Mouse (Mus musculus): Measurements from ENCODE around the gene Dis3l.
"Not testable (repeated sequence)": the region's sequence is repeated elsewhere in the genome, so short reads cannot be mapped to it uniquely, and the experiment has no call there.

Gene Dis3l

DNA sequence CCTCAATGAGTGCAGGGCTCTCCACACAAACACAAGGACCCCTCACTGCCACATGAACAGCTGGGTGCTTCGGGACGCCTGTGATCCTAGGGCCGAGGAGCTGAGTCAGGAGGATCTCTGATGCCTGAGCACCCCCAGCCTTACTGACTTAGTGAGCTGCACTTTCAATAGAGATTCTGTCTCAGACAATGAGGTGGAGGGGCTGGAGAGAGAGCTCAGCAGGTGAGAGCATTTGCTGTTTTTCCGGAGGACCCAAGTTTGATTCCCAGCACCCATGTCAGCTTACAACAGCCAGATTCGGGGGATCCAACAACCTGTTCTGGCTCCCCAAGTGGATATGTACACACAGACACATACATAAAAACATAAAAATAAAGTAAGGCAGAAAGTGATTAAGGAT lies 24.1 kb downstream of the Dis3l start:
- DNase-seq (ENCODE audit: low spot score) = no peak

- DNase-seq (ENCODE audit: low spot score) = no peak
Observed at GRCm38 (mm10) chr9:64314696-64315095, 26.4 kb downstream of the Dis3l start.

- no peak for DNase-seq (ENCODE audit: low spot score)
Observed at GRCm38 (mm10) chr9:64312128-64312527, 29.0 kb downstream of the Dis3l start.

DNA sequence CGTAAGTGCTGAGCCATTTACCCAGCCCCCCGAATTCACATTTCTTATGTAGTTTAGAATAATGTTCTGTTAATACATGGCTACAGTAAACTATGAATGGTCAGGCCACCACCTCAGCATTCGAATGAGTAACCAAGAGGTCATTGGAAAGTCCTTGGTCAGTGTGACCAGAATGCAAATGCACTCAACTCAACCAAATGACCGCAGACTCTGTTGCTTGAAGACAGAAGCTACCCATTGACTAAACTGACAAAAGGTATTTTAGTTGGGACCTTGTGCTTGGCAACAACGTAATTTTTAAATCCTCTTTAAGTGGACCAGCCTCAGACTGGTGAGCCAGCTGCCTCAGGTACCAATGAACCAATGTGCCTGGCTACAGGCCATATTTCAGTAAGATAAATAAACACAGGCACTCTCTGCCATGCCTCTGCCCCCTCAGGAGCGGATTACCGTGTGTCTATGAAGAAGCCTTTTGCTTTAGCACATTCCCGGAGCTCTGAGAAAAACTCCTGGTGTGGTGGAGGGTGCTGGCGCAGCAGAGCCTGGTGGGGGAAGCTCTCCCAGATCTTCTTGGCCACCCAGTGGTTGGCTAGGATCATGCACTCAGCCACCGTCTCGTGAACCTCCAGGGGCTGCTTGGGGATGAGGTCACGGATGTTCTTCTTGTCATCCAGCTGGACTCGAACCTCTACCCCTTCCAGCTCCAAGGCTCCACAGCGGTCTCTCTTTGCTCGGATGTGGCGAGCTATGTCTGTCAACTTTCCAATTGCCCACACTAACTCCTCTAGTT lies 29.9 kb downstream of the Dis3l start:
- DNase-seq (ENCODE audit: low spot score) = no peak

GRCm38 (mm10) chr9:64306476-64307312 lies 34.4 kb downstream of the Dis3l start:
- DNase-seq (ENCODE audit: low spot score) = no peak

DNA sequence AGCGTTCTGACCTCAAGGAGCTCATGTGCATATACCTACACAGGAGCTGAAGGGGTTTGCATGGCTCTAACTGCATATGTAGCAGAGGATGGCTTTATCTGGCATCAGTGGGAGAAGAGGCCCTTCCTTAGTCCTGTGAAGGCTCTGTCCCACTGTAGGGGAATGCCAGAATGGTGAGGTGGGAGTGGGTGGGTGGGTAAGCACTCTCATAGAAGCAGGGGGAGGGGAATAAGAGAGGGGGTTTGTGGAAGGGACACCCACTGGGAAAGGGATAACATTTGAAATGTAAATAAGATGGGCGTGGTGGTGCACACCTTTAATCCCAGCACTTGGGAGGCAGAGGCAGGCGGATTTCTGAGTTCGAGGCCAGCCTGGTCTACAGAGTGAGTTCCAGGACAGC lies 38.0 kb downstream of the Dis3l start:
- DNase-seq (ENCODE audit: low spot score) = not testable (repeated sequence)

DNA sequence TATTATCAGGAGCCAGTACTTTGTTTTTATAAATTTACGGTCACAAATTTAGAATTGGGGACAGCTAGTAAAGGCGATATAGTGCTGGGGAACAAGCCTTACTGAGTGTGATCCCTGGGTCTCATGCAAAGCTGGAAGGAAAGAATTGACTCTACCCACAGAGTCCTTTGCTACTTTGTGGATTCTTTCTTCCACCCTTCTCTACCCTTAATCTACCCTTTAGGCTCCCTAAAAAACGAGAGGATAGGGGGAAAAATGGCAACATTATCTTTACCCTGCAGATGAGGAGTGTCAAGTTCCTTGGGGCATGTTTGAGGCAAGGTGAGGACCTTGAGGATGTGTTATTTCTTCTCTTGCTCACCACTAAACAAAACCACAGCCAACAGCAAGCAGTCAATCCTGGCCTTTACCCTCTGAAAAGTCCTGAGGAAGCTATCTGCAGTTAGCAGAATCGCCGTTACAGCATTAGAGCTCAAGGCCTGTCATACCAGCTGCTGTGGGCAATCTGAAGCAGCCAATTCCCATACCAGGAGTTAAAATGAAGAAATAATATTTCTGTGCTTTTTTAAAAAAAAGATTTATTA lies 58.6 kb downstream of the Dis3l start:
- DNase-seq (ENCODE audit: low spot score) = no peak

- no peak for DNase-seq (ENCODE audit: low spot score)
Observed at GRCm38 (mm10) chr9:64281781-64282178, 59.3 kb downstream of the Dis3l start.

DNA sequence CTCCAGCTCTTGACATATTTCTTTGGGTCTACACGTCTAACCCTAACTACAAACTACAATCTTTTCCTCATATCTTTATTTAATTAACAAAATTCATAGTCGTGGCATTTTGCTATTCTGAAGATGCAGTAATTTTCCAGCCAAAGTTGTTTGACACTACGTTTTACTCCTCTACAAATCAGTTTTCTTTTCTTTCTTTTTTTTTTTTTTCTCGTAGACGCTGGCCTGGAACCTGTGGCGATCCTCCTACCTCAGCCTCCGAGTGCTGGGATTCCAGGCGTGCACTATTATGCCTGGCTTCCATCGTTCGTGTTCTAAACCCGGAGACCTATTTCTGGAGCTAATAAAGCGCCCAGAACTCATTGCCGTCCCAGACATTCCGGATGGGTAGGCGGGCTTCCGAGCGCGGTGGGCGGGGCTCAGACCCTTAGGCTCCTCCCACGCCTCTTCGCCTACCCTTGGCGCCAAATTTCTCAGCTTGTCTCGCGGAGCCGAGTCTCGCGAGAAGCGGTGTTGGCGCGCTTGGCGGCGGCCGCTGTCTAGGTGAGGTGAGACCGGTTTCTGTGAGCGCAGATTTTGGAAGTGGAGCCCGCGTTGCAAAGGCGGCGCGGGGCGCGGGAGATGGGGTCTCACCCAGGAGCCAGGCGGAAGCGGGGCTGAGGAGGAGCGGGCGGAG lies 59.8 kb downstream of the Dis3l start, which contains the start of gene Tipin:
TSS of gene Tipin (plus strand) at position 477 of the 676 bp plus-strand sequence.
- peak; percentile 93 for DNase-seq (ENCODE audit: low spot score)

- DNase-seq (ENCODE audit: low spot score) = no peak
Observed at GRCm38 (mm10) chr9:64278665-64279310, 62.3 kb downstream of the Dis3l start.

- DNase-seq (ENCODE audit: low spot score) = peak; percentile 6
Observed at GRCm38 (mm10) chr9:64277706-64278105, 63.4 kb downstream of the Dis3l start.

DNA sequence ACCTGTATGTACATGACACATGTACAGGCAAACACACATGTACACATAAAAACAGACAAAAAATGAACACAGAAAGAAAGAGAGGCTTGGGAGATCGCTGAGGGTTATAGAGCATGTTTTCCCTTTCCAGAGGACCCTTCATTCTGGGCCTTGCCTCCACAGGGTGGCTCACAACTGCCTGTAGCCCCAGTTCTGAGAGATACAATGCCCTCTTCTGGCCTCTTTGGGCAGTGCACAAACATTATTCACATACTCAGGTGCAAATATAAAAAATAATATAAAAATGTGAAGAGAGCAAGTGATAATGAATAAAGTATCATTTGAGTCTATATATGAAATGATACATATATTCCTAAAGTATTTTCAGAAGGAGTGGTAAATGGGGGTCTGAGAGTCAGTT lies 66.2 kb downstream of the Dis3l start:
- DNase-seq (ENCODE audit: low spot score) = no peak

- DNase-seq (ENCODE audit: low spot score) = no peak
Observed at GRCm38 (mm10) chr9:64274291-64274690, 66.8 kb downstream of the Dis3l start.

- no peak for DNase-seq (ENCODE audit: low spot score)
Observed at GRCm38 (mm10) chr9:64273757-64274156, 67.3 kb downstream of the Dis3l start.

- DNase-seq (ENCODE audit: low spot score) = peak; percentile 2
Observed at GRCm38 (mm10) chr9:64272611-64273010, 68.5 kb downstream of the Dis3l start.

DNA sequence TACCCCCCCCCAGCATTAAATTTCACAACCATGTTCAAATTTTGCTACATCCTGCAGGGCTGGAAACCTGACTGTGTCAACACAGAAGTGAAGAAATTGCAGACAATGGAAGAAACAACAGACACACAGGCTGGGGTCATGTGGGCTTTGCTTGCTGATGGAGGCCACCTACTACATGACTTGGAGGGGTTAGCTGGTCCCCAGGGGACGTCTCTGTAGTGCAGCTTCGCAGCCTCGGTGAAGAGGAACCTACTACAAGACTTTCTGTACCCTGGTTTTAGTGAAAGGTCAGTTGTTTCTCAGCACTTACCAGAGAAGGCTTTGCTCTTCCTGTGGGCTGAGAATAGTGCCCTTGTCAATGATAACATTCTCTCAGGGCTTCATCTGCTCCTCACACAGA lies 69.8 kb downstream of the Dis3l start:
- no peak for DNase-seq (ENCODE audit: low spot score)

DNA sequence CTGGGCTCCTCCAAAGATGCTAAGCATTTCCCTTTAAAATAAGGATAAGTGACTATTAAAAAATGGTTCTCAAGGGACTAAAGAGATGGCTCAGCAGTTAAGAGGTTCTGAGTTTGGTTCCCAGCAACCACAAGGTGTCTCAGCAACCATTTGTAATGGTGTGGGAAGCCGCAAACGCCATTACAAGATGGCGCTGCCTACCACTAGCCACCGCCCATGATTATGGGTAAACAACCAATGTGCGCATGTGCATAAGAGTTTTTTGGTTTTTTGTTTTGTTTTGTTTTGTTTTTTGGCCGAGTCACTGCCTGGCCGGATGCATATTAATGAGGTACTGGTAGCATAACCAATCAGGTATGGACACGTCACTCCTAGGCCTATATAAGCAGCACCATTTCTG lies 72.3 kb downstream of the Dis3l start:
- not testable (repeated sequence) for DNase-seq (ENCODE audit: low spot score)

DNA sequence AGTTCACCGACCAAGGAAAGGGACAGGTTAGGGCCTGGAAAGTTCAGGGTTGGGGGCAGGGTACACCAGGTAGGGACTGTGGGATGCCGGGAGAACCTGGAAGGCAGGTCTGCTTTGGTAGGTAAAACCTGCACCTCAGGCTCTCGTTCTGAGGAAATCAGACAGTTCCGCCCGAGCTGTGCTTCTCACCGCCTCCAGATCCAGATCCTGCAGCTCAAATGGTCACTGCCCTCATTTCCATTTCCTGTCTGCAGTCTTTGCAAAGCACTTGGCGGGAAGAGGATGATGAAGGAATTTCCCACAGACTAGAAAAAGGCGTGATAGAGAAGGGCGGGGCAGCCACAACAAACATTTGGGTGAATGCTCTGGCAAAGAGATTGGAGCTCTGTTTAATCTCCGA lies 72.9 kb downstream of the Dis3l start:
- DNase-seq (ENCODE audit: low spot score) = no peak

GRCm38 (mm10) chr9:64267231-64267630 lies 73.9 kb downstream of the Dis3l start:
- DNase-seq (ENCODE audit: low spot score) = no peak

- no peak for DNase-seq (ENCODE audit: low spot score)
Observed at GRCm38 (mm10) chr9:64264813-64265212, 76.3 kb downstream of the Dis3l start.

DNA sequence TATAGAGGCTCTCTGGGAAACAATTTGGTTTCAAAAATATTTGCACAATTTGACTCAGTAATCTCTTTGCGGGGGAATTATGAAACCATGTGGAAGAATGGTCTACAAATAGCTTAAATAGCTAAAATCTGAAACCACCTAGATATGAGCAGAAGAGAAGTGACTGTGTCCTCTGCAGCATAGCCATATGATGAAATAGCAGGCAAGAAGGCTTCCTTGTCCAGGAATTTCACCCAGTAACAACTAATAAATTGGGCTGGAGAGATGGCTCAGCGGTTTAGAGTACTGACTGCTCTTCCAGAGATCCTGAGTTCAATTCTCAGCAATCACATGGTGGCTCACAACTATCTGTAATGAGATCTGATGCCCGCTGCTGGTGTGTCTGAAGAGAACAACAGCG lies 80.1 kb downstream of the Dis3l start:
- DNase-seq (ENCODE audit: low spot score) = no peak

- DNase-seq (ENCODE audit: low spot score) = no peak
Observed at GRCm38 (mm10) chr9:64259906-64260305, 81.2 kb downstream of the Dis3l start.

Measured in ovary, postnatal 10 days (tissue).